Mouse (Mus musculus) ES-Bruce4 (cell line): ENCODE results near the gene Luc7l3.

Experiments
- CTCF ChIP-seq: IDR thresholded peaks from one replicate; pipeline ENCODE4 v1.8.1; 2011; ENCODE audit warnings: low read depth, low read length
- EP300 ChIP-seq: IDR thresholded peaks from 2 replicates; pipeline ENCODE4 v1.6.1; 2011; ENCODE audit warnings: low read depth, low read length; ENCODE audit not compliant: insufficient read depth

GRCm38 (mm10) chr11:94259814-94260213 lies 62.0 kb downstream of the Luc7l3 start:
- no peak for TF ChIP-seq CTCF
- no peak for TF ChIP-seq EP300
